Comparison of ENCODE assay signal across 8 mouse cellular contexts in the genomic region with DNA sequence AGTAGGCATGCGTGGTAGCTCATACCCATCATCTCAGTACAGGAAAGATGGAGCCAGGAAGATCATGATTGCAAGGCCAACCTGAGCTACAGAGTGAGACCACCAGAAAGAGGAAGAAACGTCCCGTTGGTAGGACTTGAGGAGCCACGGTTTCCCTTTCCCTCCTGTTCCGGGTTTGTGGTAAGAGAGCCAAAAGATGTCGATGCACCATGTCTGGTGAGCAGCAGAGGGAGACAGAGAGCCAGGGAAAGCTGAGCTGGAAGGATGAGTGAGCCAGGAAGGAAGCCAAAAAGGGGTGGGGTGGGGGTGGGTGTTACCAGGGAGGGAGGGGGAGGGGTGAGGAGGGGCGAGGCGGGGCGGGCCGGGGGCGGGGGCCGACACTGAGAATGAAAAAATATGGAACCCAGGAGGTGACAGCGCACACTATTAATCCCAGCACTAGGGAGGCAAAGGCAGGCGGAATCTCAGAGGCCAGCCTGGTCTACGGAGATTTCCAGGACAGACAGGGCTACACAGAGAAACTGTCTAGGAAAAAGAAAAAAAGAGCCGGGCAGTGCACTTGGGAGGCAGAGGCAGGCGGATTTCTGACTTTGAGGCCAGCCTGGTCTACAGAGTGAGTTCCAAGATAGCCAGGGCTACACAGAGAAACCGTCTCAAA. TPM values are rescaled to one million over a fixed set of nuclear protein-coding genes. Genes with fewer than 3 reads are reported as not detected.
DNase-seq lines count a peak whose midpoint lies in the region; ATAC-seq and TF ChIP-seq lines count a peak whose summit lies in the region.

No protein-coding gene starts in this region.

- H3K27me3 ChIP-seq in forebrain, embryonic 10.5 days (ENCODE audit: poor library complexity, severe bottlenecking): no peaks in the 10 kb centered on the region
- 0 out of 2 replicates have a peak, but pooled peaks cover 4% of the 10 kb centered on the region for H3K27me3 ChIP-seq in forebrain, embryonic 12.5 days
- no peaks in the 10 kb centered on the region for H3K27me3 ChIP-seq in hindbrain, embryonic 16.5 days (replicated peaks; ENCODE audit: control insufficient read depth, insufficient read depth, low read length)
- H3K27me3 ChIP-seq in small intestine, adult 2 months (ENCODE audit: control insufficient read depth, insufficient read depth, low read length): no peaks in the 10 kb centered on the region

- no peak for TF ChIP-seq POLR2A in small intestine, adult 2 months (IDR thresholded peaks at IDR 0.05; ENCODE audit: low read depth, low read length)

- no peak overlapping the region for H3K9ac ChIP-seq in forebrain, embryonic 12.5 days
- no peak overlapping the region for H3K9ac ChIP-seq in hindbrain, embryonic 16.5 days (ENCODE audit: low read depth, low read length)

- H3K4me2 ChIP-seq in forebrain, embryonic 12.5 days: no peak overlapping the region
- peak overlapping the region; percentile 25 for H3K4me2 ChIP-seq in hindbrain, embryonic 16.5 days (ENCODE audit: low read length)

- no peaks in the 10 kb centered on the region for H3K9me3 ChIP-seq in forebrain, embryonic 10.5 days
- no peaks in the 10 kb centered on the region for H3K9me3 ChIP-seq in forebrain, embryonic 12.5 days
- H3K9me3 ChIP-seq in hindbrain, embryonic 16.5 days (ENCODE audit: control insufficient read depth, low read length): no peaks in the 10 kb centered on the region

- H3K36me3 ChIP-seq in forebrain, embryonic 10.5 days (replicated peaks): no peaks in the 10 kb centered on the region
- no peaks in the 10 kb centered on the region for H3K36me3 ChIP-seq in forebrain, embryonic 12.5 days (replicated peaks)
- H3K36me3 ChIP-seq in hindbrain, embryonic 16.5 days (ENCODE audit: control insufficient read depth, insufficient read depth, low read length): no peaks in the 10 kb centered on the region
- H3K36me3 ChIP-seq in small intestine, adult 2 months (ENCODE audit: control insufficient read depth, insufficient read depth, low read length): no peaks in the 10 kb centered on the region

- peaks cover 22% of the 10 kb centered on the region for H3K4me1 ChIP-seq in forebrain, embryonic 10.5 days
- peaks cover 14% of the 10 kb centered on the region for H3K4me1 ChIP-seq in forebrain, embryonic 12.5 days
- peaks cover 9% of the 10 kb centered on the region for H3K4me1 ChIP-seq in hindbrain, embryonic 16.5 days (ENCODE audit: control insufficient read depth, insufficient read depth, low read depth, low read length)
- no peaks in the 10 kb centered on the region for H3K4me1 ChIP-seq in small intestine, adult 2 months (ENCODE audit: control insufficient read depth, insufficient read depth, insufficient read length, low read length)

- TF ChIP-seq CTCF in small intestine, adult 2 months (IDR thresholded peaks at IDR 0.05; ENCODE audit: extremely low read depth, insufficient read length, insufficient replicate concordance, low read depth, low read length): peak; percentile 71; the same call in 1 of the 2 replicates

- no peak overlapping the region for H3K4me3 ChIP-seq in forebrain, embryonic 10.5 days
- no peak overlapping the region for H3K4me3 ChIP-seq in forebrain, embryonic 12.5 days (replicated peaks)
- H3K4me3 ChIP-seq in hindbrain, embryonic 16.5 days (ENCODE audit: low read length): no peak overlapping the region; the same call in 1 of the 2 replicates
- H3K4me3 ChIP-seq in small intestine, adult 2 months (ENCODE audit: low read depth, low read length): peak overlapping the region; percentile 9; the same call in 1 of the 2 replicates

- DNase-seq in forebrain, embryonic 10.5 days (ENCODE audit: extremely low spot score, low spot score): peak; percentile 76
- peak; percentile 90 to 94 for DNase-seq in cerebellum, postnatal 14 days
- peak; percentile 87 for DNase-seq in gastrocnemius, adult 18-20 months (ENCODE audit: low spot score)
- peak; percentile 54 for DNase-seq in left cerebral cortex, adult 11 months (ENCODE audit: low spot score)
- DNase-seq in lung, postnatal 36 days: peak; percentile 88

- ATAC-seq in forebrain, embryonic 12.5 days (ENCODE audit: low FRiP score): no peak
- ATAC-seq in hindbrain, embryonic 16.5 days: no peak; the same call in 1 of the 2 replicates

- H3K27ac ChIP-seq in forebrain, embryonic 10.5 days: 0 out of 2 replicates have a peak overlapping the region, but pooled peaks have one; percentile 42
- H3K27ac ChIP-seq in forebrain, embryonic 12.5 days: no peak overlapping the region
- H3K27ac ChIP-seq in hindbrain, embryonic 16.5 days (ENCODE audit: low read depth, low read length): no peak overlapping the region
- H3K27ac ChIP-seq in small intestine, adult 2 months (ENCODE audit: insufficient read depth, low read depth, low read length): no peak overlapping the region

- WGBS in forebrain, embryonic 10.5 days: 27% methylated on average over 18 of the region's 18 CpGs
- 28% methylated on average over 17 of the region's 18 CpGs for WGBS in forebrain, embryonic 12.5 days
- WGBS in hindbrain, embryonic 16.5 days: 25% methylated on average over 18 of the region's 18 CpGs
- 23% methylated on average over 17 of the region's 18 CpGs for WGBS in small intestine, adult 2 months

RNA-seq across cellular contexts. Expression of a gene that starts 14.0 kb away (rescaled TPM):
- polyA plus RNA-seq in forebrain, embryonic 10.5 days (2016; fragmentation: Nextera tagmentation; extraction: Ambion mirVana): 22.1 and 23.0 TPM in 2 replicates
- polyA plus RNA-seq in forebrain, embryonic 12.5 days (2016; fragmentation: Nextera tagmentation; extraction: Ambion mirVana): 26.1 and 31.1 TPM in 2 replicates
- total RNA-seq in gastrocnemius, adult 18-20 months (2021): 10 to 100 TPM; 53.2 to 68.6 TPM
- polyA plus RNA-seq in hindbrain, embryonic 16.5 days (2015; fragmentation: Nextera tagmentation; extraction: Ambion mirVana): 20.7 and 24.5 TPM in 2 replicates
- 10.4 and 14.2 TPM in 2 replicates for polyA plus RNA-seq in small intestine, adult 2 months (2012; rRNA removed)

RNA-seq across cellular contexts. Expression of a gene that starts 20.5 kb away (rescaled TPM):
- polyA plus RNA-seq in forebrain, embryonic 10.5 days (2016; fragmentation: Nextera tagmentation; extraction: Ambion mirVana): 40.8 and 44.7 TPM in 2 replicates
- 45.9 and 81.3 TPM in 2 replicates for polyA plus RNA-seq in forebrain, embryonic 12.5 days (2016; fragmentation: Nextera tagmentation; extraction: Ambion mirVana)
- 1 to 10 TPM; 7.2 to 8.9 TPM for total RNA-seq in gastrocnemius, adult 18-20 months (2021)
- 7.7 and 9.5 TPM in 2 replicates for polyA plus RNA-seq in hindbrain, embryonic 16.5 days (2015; fragmentation: Nextera tagmentation; extraction: Ambion mirVana)
- polyA plus RNA-seq in small intestine, adult 2 months (2012; rRNA removed): 23.1 and 42.9 TPM in 2 replicates
